Mouse (Mus musculus) heart, postnatal 0 days (tissue): Measurements from ENCODE around the gene Rpusd2. TPM values are rescaled to one million over a fixed set of nuclear protein-coding genes. Genes with fewer than 3 reads are reported as not detected.
A peak's percentile ranks its signal among the peaks of the same experiment; 100 is the strongest.

Experiments
- ATAC-seq: fragments of 200-750 bp; cut with Nextera tagmentation; 2 replicates; pipeline ENCODE4 v1.8.0; 2017; ENCODE audit warnings: low read depth, moderate number of reproducible peaks, moderate library complexity; ENCODE audit not compliant: insufficient read depth
- DNase-seq: peaks from one replicate; pipeline ENCODE4 v3.0.0-alpha.2; 2016; ENCODE audit warnings: low spot score
- H3K27ac ChIP-seq: fragments of 300-500 bp; sonication (generic); 2 replicates; pipeline ENCODE4 v1.5.1; 2014; ENCODE audit warnings: low read depth, mild to moderate bottlenecking
- H3K27me3 ChIP-seq: fragments of 300-500 bp; sonication (generic); 2 replicates; pipeline ENCODE4 v1.6.1; 2014; ENCODE audit warnings: low read length, mixed read lengths; ENCODE audit not compliant: control insufficient read depth, insufficient read depth
- H3K36me3 ChIP-seq: fragments of 300-500 bp; sonication (generic); replicated peaks from 2 replicates; pipeline ENCODE4 v1.6.1; 2014; ENCODE audit warnings: low read length, mixed read lengths; ENCODE audit not compliant: control insufficient read depth, insufficient read depth
- H3K4me1 ChIP-seq: fragments of 300-500 bp; sonication (generic); 2 replicates; pipeline ENCODE4 v1.6.1; 2014; ENCODE audit warnings: antibody characterized with exemption; ENCODE audit not compliant: control insufficient read depth, insufficient read depth
- H3K4me2 ChIP-seq: fragments of 300-500 bp; sonication (generic); 2 replicates; pipeline ENCODE4 v1.6.1; 2014; ENCODE audit warnings: low read depth, mild to moderate bottlenecking, low read length, moderate library complexity
- H3K4me3 ChIP-seq: fragments of 300-500 bp; sonication (generic); 2 replicates; pipeline ENCODE4 v1.5.1; 2014; ENCODE audit warnings: low read depth, low read length
- H3K9ac ChIP-seq: fragments of 300-500 bp; sonication (generic); replicated peaks from 2 replicates; pipeline ENCODE4 v1.6.1; 2014; ENCODE audit warnings: low read depth, low read length, mixed read lengths
- H3K9me3 ChIP-seq: fragments of 300-500 bp; sonication (generic); replicated peaks from 2 replicates; pipeline ENCODE4 v1.6.1; 2016; ENCODE audit warnings: low read length; ENCODE audit not compliant: control insufficient read depth
- CTCF ChIP-seq: IDR thresholded peaks from 2 replicates; pipeline ENCODE4 v1.5.1; 2016; ENCODE audit warnings: antibody characterized with exemption, control low read depth, low read depth
- EP300 ChIP-seq: IDR thresholded peaks from 2 replicates; pipeline ENCODE4 v1.6.1; 2016; ENCODE audit warnings: antibody characterized with exemption, low read depth
- WGBS: fragments of 180-500 bp; shearing (Covaris S2); extraction: QIAGEN DNeasy Blood & Tissue Kit; methylation state at CpG from one replicate; pipeline ENCODE4 v1.1.7; 2014; 5-methylcytosine and 5-hydroxymethylcytosine counted together
- polyA plus RNA-seq: library from polyadenylated mRNA; unstranded; fragments of >200 nt; fragmentation: Nextera tagmentation; extraction: Ambion mirVana; gene quantifications from 2 replicates; pipeline ENCODE4 v1.2.1, GENCODE M21; 2015
- total RNA-seq: library from RNA; depleted of rRNA; stranded (reverse); fragments of >200 nt; gene quantifications from 2 replicates; pipeline ENCODE4 v1.2.3, GENCODE M21; 2014; ENCODE audit warnings: low replicate concordance

Rpusd2 gene
- total and polyA plus RNA-seq, 2 experiments from 2014 or later: 3.3 to 8.8 TPM

GRCm38 (mm10) chr2:119024536-119025238 lies 9.9 kb upstream of the Rpusd2 start:
- H3K9ac ChIP-seq: no peak overlapping the region
- no peaks in the 10 kb centered on the region for H3K27me3 ChIP-seq
- H3K27ac ChIP-seq: no peak overlapping the region
- no peak overlapping the region for H3K4me2 ChIP-seq
- ATAC-seq (no peak), DNase-seq (no peak)
- peaks cover 50% of the 10 kb centered on the region for H3K36me3 ChIP-seq
- whole genome bisulfite sequencing: 56% methylated on average over 9 of the region's 9 CpGs
- no peak overlapping the region for H3K4me3 ChIP-seq
- no peaks in the 10 kb centered on the region for H3K9me3 ChIP-seq
- H3K4me1 ChIP-seq: peaks cover 5% of the 10 kb centered on the region
- TF ChIP-seq CTCF (peak; percentile 38), EP300 (no peak)

- WGBS: 57% methylated on average over 4 of the region's 4 CpGs
- Histone ChIP-seq H3K36me3 (peaks cover 45% of the 10 kb centered on the region), H3K4me2 (no peak overlapping the region), H3K4me3 (no peak overlapping the region), H3K4me1 (peaks cover 5% of the 10 kb centered on the region), H3K27ac (no peak overlapping the region), H3K9me3 (no peaks in the 10 kb centered on the region), H3K27me3 (no peaks in the 10 kb centered on the region), H3K9ac (no peak overlapping the region)
- ATAC-seq: no peak
- no peak for DNase-seq
- TF ChIP-seq EP300 (no peak), CTCF (no peak)
These were observed 9.4 kb upstream of the Rpusd2 start for GRCm38 (mm10) chr2:119025239-119025616.

- peaks cover 5% of the 10 kb centered on the region for H3K4me1 ChIP-seq
- no peak overlapping the region for H3K9ac ChIP-seq
- ATAC-seq (no peak), DNase-seq (no peak)
- H3K4me3 ChIP-seq: no peak overlapping the region
- peaks cover 28% of the 10 kb centered on the region for H3K36me3 ChIP-seq
- H3K4me2 ChIP-seq: no peak overlapping the region
- 86% methylated on average over 4 of the region's 4 CpGs for WGBS
- TF ChIP-seq EP300 (no peak), CTCF (no peak)
- no peaks in the 10 kb centered on the region for H3K27me3 ChIP-seq
- H3K27ac ChIP-seq: no peak overlapping the region
- H3K9me3 ChIP-seq: no peaks in the 10 kb centered on the region
These were observed 7.6 kb upstream of the Rpusd2 start for GRCm38 (mm10) chr2:119026951-119027350.

- H3K4me3 ChIP-seq: peak within 1 kb of the TSS; percentile 74
- no peaks in the 10 kb centered on the region for H3K27me3 ChIP-seq
- H3K9me3 ChIP-seq: no peaks in the 10 kb centered on the region
- H3K27ac ChIP-seq: peak within 1 kb of the TSS; percentile 7; the same call in 1 of the 2 replicates
- DNase-seq: peak; percentile 98
- peak within 1 kb of the TSS; percentile 94 for H3K4me2 ChIP-seq
- TF ChIP-seq EP300 (no peak), CTCF (no peak)
- peak within 1 kb of the TSS; percentile 76 for H3K9ac ChIP-seq
- WGBS: under 1% methylated on average over 28 of the region's 28 CpGs
- ATAC-seq: peak; percentile 97
- peaks cover 5% of the 10 kb centered on the region for H3K4me1 ChIP-seq
- peaks cover 11% of the 10 kb centered on the region for H3K36me3 ChIP-seq
These were observed 5.5 kb upstream of the Rpusd2 start, which contains the start of gene Ccdc32 for GRCm38 (mm10) chr2:119028941-119029551. Gene Ccdc32 (minus strand): TSS chr2:119029393.

GRCm38 (mm10) chr2:119032191-119032590 lies 2.4 kb upstream of the Rpusd2 start:
- Histone ChIP-seq H3K4me1 (peaks cover 12% of the 10 kb centered on the region), H3K9me3 (no peaks in the 10 kb centered on the region), H3K4me3 (no peak overlapping the region), H3K27me3 (no peaks in the 10 kb centered on the region), H3K4me2 (no peak overlapping the region), H3K27ac (no peak overlapping the region), H3K36me3 (peaks cover 6% of the 10 kb centered on the region), H3K9ac (no peak overlapping the region)
- no peak for DNase-seq
- no peak for ATAC-seq
- TF ChIP-seq CTCF (no peak), EP300 (no peak)
- WGBS: 48% methylated on average over 4 of the region's 4 CpGs
